Mouse (Mus musculus) bone marrow, adult 2 months (tissue): ENCODE results near the gene Myh1. TPM values are rescaled to one million over a fixed set of nuclear protein-coding genes. Genes with fewer than 3 reads are reported as not detected.

Experiments used
- H3K27ac ChIP-seq: fragments of 200-500 bp; 2 replicates; pipeline ENCODE4 v1.5.1; 2012; ENCODE audit warnings: low read depth, mild to moderate bottlenecking, control low read depth, inconsistent platforms, low read length; ENCODE audit not compliant: control insufficient read depth, poor library complexity, insufficient read depth
- H3K4me1 ChIP-seq: fragments of 200-500 bp; 2 replicates; pipeline ENCODE4 v1.6.1; 2011; ENCODE audit warnings: low read length; ENCODE audit not compliant: control insufficient read depth, insufficient read depth
- H3K4me3 ChIP-seq: fragments of 200-500 bp; replicated peaks from 2 replicates; pipeline ENCODE3; 2011; ENCODE audit warnings: mild to moderate bottlenecking, low read depth, low read length, control low read depth; ENCODE audit not compliant: control insufficient read depth
- CTCF ChIP-seq: fragments of 200-500 bp; IDR thresholded peaks from 2 replicates; pipeline ENCODE4 v1.5.1; 2011; ENCODE audit warnings: low read length, control low read depth; ENCODE audit not compliant: control insufficient read depth, insufficient read depth
- POLR2A ChIP-seq: fragments of 200-500 bp; IDR thresholded peaks from 2 replicates; pipeline ENCODE4 v1.6.1; 2011; ENCODE audit warnings: low read depth, mild to moderate bottlenecking, control low read depth, low read length, borderline replicate concordance; ENCODE audit not compliant: control insufficient read depth
- WGBS: fragments of 180-500 bp; shearing (Covaris S2); methylation state at CpG from one replicate; pipeline ENCODE4 v1.1.7; 2018; 5-methylcytosine and 5-hydroxymethylcytosine counted together
- polyA plus RNA-seq: library from polyadenylated mRNA; stranded (reverse); fragments of >200 nt; gene quantifications from 2 replicates; pipeline ENCODE4 v1.2.4, GENCODE M21; 2011; ENCODE audit warnings: low replicate concordance; ENCODE audit not compliant: missing spikeins, insufficient read depth, insufficient read length

Myh1 gene
- polyA plus RNA-seq, 1 experiment: 12.9 TPM

GRCm38 (mm10) chr11:67163701-67164100 lies 36.2 kb upstream of the Myh1 start:
- no peak overlapping the region for H3K27ac ChIP-seq
- TF ChIP-seq CTCF (no peak), POLR2A (no peak)
- WGBS: 72% methylated on average over 4 of the region's 4 CpGs
- H3K4me3 ChIP-seq: no peak overlapping the region
- H3K4me1 ChIP-seq: no peaks in the 10 kb centered on the region

GRCm38 (mm10) chr11:67164851-67165250 lies 35.0 kb upstream of the Myh1 start:
- WGBS: 53% methylated on average over 5 of the region's 5 CpGs
- H3K4me1 ChIP-seq: no peaks in the 10 kb centered on the region
- no peak overlapping the region for H3K4me3 ChIP-seq
- H3K27ac ChIP-seq: no peak overlapping the region
- TF ChIP-seq CTCF (no peak), POLR2A (no peak)

- 56% methylated on average over 5 of the region's 5 CpGs for WGBS
- Histone ChIP-seq H3K4me3 (no peak overlapping the region), H3K4me1 (no peaks in the 10 kb centered on the region), H3K27ac (no peak overlapping the region)
- TF ChIP-seq CTCF (no peak), POLR2A (no peak)
Measured at GRCm38 (mm10) chr11:67169301-67169700, 30.6 kb upstream of the Myh1 start.

- H3K4me1 ChIP-seq: no peaks in the 10 kb centered on the region
- WGBS: 81% methylated on average over 14 of the region's 14 CpGs
- TF ChIP-seq CTCF: no peak
- TF ChIP-seq POLR2A: no peak
Measured at GRCm38 (mm10) chr11:67170727-67171126, 29.1 kb upstream of the Myh1 start, which contains the start of gene Myh2. Myh2 (plus strand) TSS chr11:67171027.

GRCm38 (mm10) chr11:67172439-67172838 lies 27.4 kb upstream of the Myh1 start:
- H3K27ac ChIP-seq: no peak overlapping the region
- WGBS: 69% methylated on average over 2 of the region's 2 CpGs
- no peaks in the 10 kb centered on the region for H3K4me1 ChIP-seq
- H3K4me3 ChIP-seq: no peak overlapping the region
- TF ChIP-seq POLR2A (no peak), CTCF (no peak)

More at GRCm38 (mm10) chr11:67170727-67171126, 29.1 kb upstream of the Myh1 start, which contains the start of gene Myh2:
- no peak within 1 kb of the TSS for H3K4me3 ChIP-seq
- H3K27ac ChIP-seq: no peak within 1 kb of the TSS

GRCm38 (mm10) chr11:67176376-67176775 lies 23.5 kb upstream of the Myh1 start:
- WGBS: 62% methylated on average over 5 of the region's 5 CpGs
- no peaks in the 10 kb centered on the region for H3K4me1 ChIP-seq

GRCm38 (mm10) chr11:67190316-67190715 lies 9.5 kb upstream of the Myh1 start:
- TF ChIP-seq CTCF (no peak), POLR2A (no peak)
- Histone ChIP-seq H3K27ac (no peak overlapping the region), H3K4me1 (no peaks in the 10 kb centered on the region), H3K4me3 (no peak overlapping the region)
- 80% methylated on average over 10 of the region's 10 CpGs for WGBS

More at GRCm38 (mm10) chr11:67176376-67176775, 23.5 kb upstream of the Myh1 start:
- TF ChIP-seq POLR2A: no peak
- no peak for TF ChIP-seq CTCF
- H3K4me3 ChIP-seq: no peak overlapping the region
- H3K27ac ChIP-seq: no peak overlapping the region

- Histone ChIP-seq H3K4me3 (no peak overlapping the region), H3K27ac (no peak overlapping the region), H3K4me1 (no peaks in the 10 kb centered on the region)
- 73% methylated on average over 2 of the region's 2 CpGs for WGBS
- TF ChIP-seq CTCF (no peak), POLR2A (no peak)
Measured at GRCm38 (mm10) chr11:67190814-67191213, 9.0 kb upstream of the Myh1 start.

- 82% methylated on average over 14 of the region's 14 CpGs for WGBS
Measured at GRCm38 (mm10) chr11:67191496-67191895, 8.4 kb upstream of the Myh1 start.

More at GRCm38 (mm10) chr11:67191496-67191895, 8.4 kb upstream of the Myh1 start:
- TF ChIP-seq CTCF (no peak), POLR2A (no peak)
- H3K27ac ChIP-seq: no peak overlapping the region
- no peaks in the 10 kb centered on the region for H3K4me1 ChIP-seq
- H3K4me3 ChIP-seq: no peak overlapping the region
